Mouse (Mus musculus): ENCODE data around the gene Ralb. TPM values are rescaled to one million over a fixed set of nuclear protein-coding genes. Genes with fewer than 3 reads are reported as not detected.

The Ralb gene
- polyA plus RNA-seq, 1 experiment from 2014 or later, result 62.1 TPM

GRCm38 (mm10) chr1:119539252-119539651, 34.7 kb upstream of the Ralb start:
- no peak for ATAC-seq (replicated peaks)
- H3K36me3 ChIP-seq (replicated peaks), result no peaks in the 10 kb centered on the region
- H3K27me3 ChIP-seq (replicated peaks), result no peaks in the 10 kb centered on the region
- no peak overlapping the region for H3K4me2 ChIP-seq
- H3K27ac ChIP-seq, result no peak overlapping the region
- H3K4me1 ChIP-seq, result no peaks in the 10 kb centered on the region
- WGBS, result 86% methylated on average over 2 of the region's 2 CpGs
- no peak overlapping the region for H3K9ac ChIP-seq
- H3K4me3 ChIP-seq, result no peak overlapping the region
- no peaks in the 10 kb centered on the region for H3K9me3 ChIP-seq

GRCm38 (mm10) chr1:119537651-119538050, 33.1 kb upstream of the Ralb start:
- no peak for ATAC-seq (replicated peaks)
- Histone ChIP-seq H3K27me3 (replicated peaks) (no peaks in the 10 kb centered on the region), H3K9me3 (no peaks in the 10 kb centered on the region), H3K9ac (no peak overlapping the region), H3K4me2 (no peak overlapping the region), H3K36me3 (replicated peaks) (no peaks in the 10 kb centered on the region), H3K27ac (no peak overlapping the region), H3K4me3 (no peak overlapping the region), H3K4me1 (no peaks in the 10 kb centered on the region)
- 93% methylated on average over 6 of the region's 6 CpGs for WGBS

- no peak overlapping the region for H3K4me2 ChIP-seq
- H3K36me3 ChIP-seq (replicated peaks), result no peaks in the 10 kb centered on the region
- H3K9me3 ChIP-seq, result no peaks in the 10 kb centered on the region
- no peaks in the 10 kb centered on the region for H3K4me1 ChIP-seq
- H3K4me3 ChIP-seq, result no peak overlapping the region
- ATAC-seq (replicated peaks), result no peak
- H3K9ac ChIP-seq, result no peak overlapping the region
- no peaks in the 10 kb centered on the region for H3K27me3 ChIP-seq (replicated peaks)
- no peak overlapping the region for H3K27ac ChIP-seq
- WGBS, result 85% methylated on average over 2 of the region's 2 CpGs
Measured at GRCm38 (mm10) chr1:119536122-119536521, 31.5 kb upstream of the Ralb start.

GRCm38 (mm10) chr1:119534341-119534740, 29.7 kb upstream of the Ralb start:
- no peak overlapping the region for H3K27ac ChIP-seq
- no peak for ATAC-seq (replicated peaks)
- H3K27me3 ChIP-seq (replicated peaks), result no peaks in the 10 kb centered on the region
- H3K4me1 ChIP-seq, result no peaks in the 10 kb centered on the region
- 97% methylated on average over 5 of the region's 5 CpGs for WGBS
- H3K4me3 ChIP-seq, result no peak overlapping the region
- no peaks in the 10 kb centered on the region for H3K9me3 ChIP-seq
- H3K36me3 ChIP-seq (replicated peaks), result 0 out of 2 replicates have a peak, but pooled peaks cover under 1% of the 10 kb centered on the region
- H3K9ac ChIP-seq, result no peak overlapping the region
- no peak overlapping the region for H3K4me2 ChIP-seq

- H3K27me3 ChIP-seq (replicated peaks), result no peaks in the 10 kb centered on the region
- 82% methylated on average over 18 of the region's 18 CpGs for WGBS
Measured at GRCm38 (mm10) chr1:119533093-119533805, 28.7 kb upstream of the Ralb start.

DNA sequence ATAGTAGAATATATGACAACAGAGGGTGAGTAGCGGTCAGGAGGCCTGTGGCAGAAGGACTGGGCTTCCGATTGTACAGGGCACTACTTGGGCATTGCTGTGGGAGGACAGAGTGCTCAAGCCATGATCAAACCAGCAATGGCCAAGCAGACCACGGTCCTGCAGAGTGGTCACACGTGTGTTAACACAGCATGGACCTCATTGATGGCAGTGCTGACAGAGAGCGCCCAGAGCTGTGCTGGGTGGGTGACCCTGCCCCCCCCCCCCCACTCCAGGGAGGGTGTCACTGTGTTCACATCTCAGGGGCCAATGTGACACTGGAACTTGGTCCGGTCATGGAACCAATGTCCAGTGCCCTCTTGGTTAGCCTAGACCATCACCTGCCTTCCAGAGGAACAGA, 27.6 kb upstream of the Ralb start:
- Histone ChIP-seq H3K36me3 (replicated peaks) (peaks cover 13% of the 10 kb centered on the region), H3K4me2 (no peak overlapping the region), H3K4me3 (no peak overlapping the region), H3K4me1 (peaks cover 5% of the 10 kb centered on the region; the same call in 1 of the 2 replicates), H3K9me3 (no peaks in the 10 kb centered on the region), H3K27ac (no peak overlapping the region), H3K9ac (no peak overlapping the region), H3K27me3 (replicated peaks) (no peaks in the 10 kb centered on the region)
- 96% methylated on average over 6 of the region's 6 CpGs for WGBS
- ATAC-seq (replicated peaks), result no peak

More at GRCm38 (mm10) chr1:119533093-119533805, 28.7 kb upstream of the Ralb start:
- Histone ChIP-seq H3K36me3 (replicated peaks) (peaks cover 11% of the 10 kb centered on the region), H3K27ac (no peak overlapping the region), H3K4me2 (no peak overlapping the region), H3K9me3 (no peaks in the 10 kb centered on the region), H3K9ac (no peak overlapping the region), H3K4me3 (no peak overlapping the region), H3K4me1 (no peaks in the 10 kb centered on the region)
- peak; percentile 59; the same call in 1 of the 2 replicates for ATAC-seq (replicated peaks)

GRCm38 (mm10) chr1:119530941-119531340, 26.3 kb upstream of the Ralb start:
- no peak overlapping the region for H3K4me3 ChIP-seq
- H3K4me2 ChIP-seq, result no peak overlapping the region
- H3K36me3 ChIP-seq (replicated peaks), result peaks cover 13% of the 10 kb centered on the region
- H3K9me3 ChIP-seq, result no peaks in the 10 kb centered on the region
- ATAC-seq (replicated peaks), result no peak
- peaks cover 14% of the 10 kb centered on the region for H3K4me1 ChIP-seq
- no peak overlapping the region for H3K9ac ChIP-seq
- H3K27ac ChIP-seq, result no peak overlapping the region
- H3K27me3 ChIP-seq (replicated peaks), result no peaks in the 10 kb centered on the region
- 95% methylated on average over 13 of the region's 13 CpGs for WGBS

- peak within 1 kb of the TSS; percentile 86 for H3K27ac ChIP-seq
- H3K4me2 ChIP-seq, result peak within 1 kb of the TSS; percentile 66
- WGBS, result 1% methylated on average over 78 of the region's 82 CpGs
- H3K36me3 ChIP-seq (replicated peaks), result peaks cover 13% of the 10 kb centered on the region
- no peaks in the 10 kb centered on the region for H3K9me3 ChIP-seq
- H3K4me1 ChIP-seq, result peaks cover 25% of the 10 kb centered on the region
- H3K9ac ChIP-seq, result peak within 1 kb of the TSS; percentile 74
- no peaks in the 10 kb centered on the region for H3K27me3 ChIP-seq (replicated peaks)
- H3K4me3 ChIP-seq, result peak within 1 kb of the TSS; percentile 69
- ATAC-seq (replicated peaks), result peak; percentile 96
Measured at GRCm38 (mm10) chr1:119525689-119526591, 21.3 kb upstream of the Ralb start, which contains the start of gene Tmem185b. TSS of gene Tmem185b (plus strand) at chr1:119526160.

GRCm38 (mm10) chr1:119525004-119525444, 20.4 kb upstream of the Ralb start:
- Histone ChIP-seq H3K4me3 (peak overlapping the region; percentile 69), H3K4me2 (peak overlapping the region; percentile 66), H3K27me3 (replicated peaks) (no peaks in the 10 kb centered on the region), H3K36me3 (replicated peaks) (peaks cover 13% of the 10 kb centered on the region), H3K27ac (peak overlapping the region; percentile 86; the same call in 1 of the 2 replicates), H3K9ac (peak overlapping the region; percentile 74), H3K9me3 (no peaks in the 10 kb centered on the region), H3K4me1 (peaks cover 25% of the 10 kb centered on the region)
- no peak for ATAC-seq (replicated peaks)
- 5% methylated on average over 5 of the region's 5 CpGs for WGBS

DNA sequence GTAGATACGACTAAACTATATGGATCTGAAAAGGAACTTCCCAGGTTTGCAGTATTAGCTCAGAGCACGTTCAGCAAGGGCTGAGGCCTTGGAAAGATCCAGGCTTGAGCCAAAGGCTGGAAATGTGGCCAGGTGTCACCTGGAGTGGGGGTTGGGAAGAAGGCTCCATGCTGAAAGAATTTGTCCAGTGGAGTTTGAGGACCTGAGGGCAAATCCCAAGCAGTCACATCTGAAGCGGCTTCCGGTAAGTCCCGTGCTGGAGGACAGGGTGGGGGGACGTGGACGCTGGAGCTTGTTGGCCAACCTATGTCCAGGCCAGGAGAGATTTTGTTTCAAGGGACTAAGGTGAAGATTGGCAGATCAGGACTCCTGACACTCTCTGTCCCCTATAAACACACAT, 19.2 kb upstream of the Ralb start:
- no peaks in the 10 kb centered on the region for H3K27me3 ChIP-seq (replicated peaks)
- H3K4me1 ChIP-seq, result peaks cover 25% of the 10 kb centered on the region
- no peak overlapping the region for H3K9ac ChIP-seq
- H3K4me3 ChIP-seq, result no peak overlapping the region
- H3K4me2 ChIP-seq, result no peak overlapping the region
- H3K36me3 ChIP-seq (replicated peaks), result peaks cover 7% of the 10 kb centered on the region
- no peak for ATAC-seq (replicated peaks)
- 95% methylated on average over 7 of the region's 7 CpGs for WGBS
- H3K9me3 ChIP-seq, result no peaks in the 10 kb centered on the region
- no peak overlapping the region for H3K27ac ChIP-seq

DNA sequence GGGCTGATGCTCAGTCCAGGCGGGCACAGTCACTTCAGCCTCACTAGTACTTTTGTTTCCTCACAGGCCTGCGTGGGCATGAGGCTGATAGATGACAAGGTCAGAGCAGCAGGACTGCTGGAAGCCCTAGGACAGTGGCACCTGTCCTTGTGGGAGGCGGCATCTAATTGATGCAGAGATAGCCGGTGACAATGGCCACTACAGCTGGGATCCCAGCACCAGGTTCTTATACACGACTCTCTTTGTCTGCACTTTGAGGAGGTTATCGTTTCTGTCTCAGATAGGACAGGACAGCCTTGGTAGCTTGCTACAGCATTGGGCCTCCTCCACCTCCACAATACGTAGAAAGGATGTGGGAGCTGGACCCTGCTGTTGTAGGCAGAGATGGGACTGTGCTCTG, 18.8 kb upstream of the Ralb start:
- 81% methylated on average over 7 of the region's 7 CpGs for WGBS
- no peaks in the 10 kb centered on the region for H3K27me3 ChIP-seq (replicated peaks)
- H3K9ac ChIP-seq, result no peak overlapping the region
- ATAC-seq (replicated peaks), result no peak
- no peak overlapping the region for H3K4me2 ChIP-seq
- no peaks in the 10 kb centered on the region for H3K9me3 ChIP-seq
- peaks cover 25% of the 10 kb centered on the region for H3K4me1 ChIP-seq
- no peak overlapping the region for H3K27ac ChIP-seq
- H3K4me3 ChIP-seq, result no peak overlapping the region
- peaks cover 3% of the 10 kb centered on the region for H3K36me3 ChIP-seq (replicated peaks)

- Histone ChIP-seq H3K4me2 (no peak overlapping the region), H3K36me3 (replicated peaks) (no peaks in the 10 kb centered on the region), H3K9me3 (no peaks in the 10 kb centered on the region), H3K4me3 (no peak overlapping the region), H3K27ac (no peak overlapping the region), H3K9ac (no peak overlapping the region), H3K4me1 (peaks cover 25% of the 10 kb centered on the region), H3K27me3 (replicated peaks) (no peaks in the 10 kb centered on the region)
- no peak for ATAC-seq (replicated peaks)
- 91% methylated on average over 4 of the region's 4 CpGs for WGBS
Measured at GRCm38 (mm10) chr1:119522726-119523125, 18.1 kb upstream of the Ralb start.
